Mouse (Mus musculus): ENCODE results near the gene Lmntd1. TPM values are rescaled to one million over a fixed set of nuclear protein-coding genes. Genes with fewer than 3 reads are reported as not detected.
A peak's percentile ranks its signal among the peaks of the same experiment; 100 is the strongest.

The Lmntd1 gene
- total RNA-seq, 2 experiments from 2014 or later, result 2.0 to 2.2 TPM

- DNase-seq (ENCODE audit: extremely low spot score in 1 of 2, low spot score in 2 of 2), result no peak
- intact Hi-C loops (cut with DNase I), result no loop called here
Observed at GRCm38 (mm10) chr6:145517002-145517401, 97.1 kb downstream of the Lmntd1 start.

DNA sequence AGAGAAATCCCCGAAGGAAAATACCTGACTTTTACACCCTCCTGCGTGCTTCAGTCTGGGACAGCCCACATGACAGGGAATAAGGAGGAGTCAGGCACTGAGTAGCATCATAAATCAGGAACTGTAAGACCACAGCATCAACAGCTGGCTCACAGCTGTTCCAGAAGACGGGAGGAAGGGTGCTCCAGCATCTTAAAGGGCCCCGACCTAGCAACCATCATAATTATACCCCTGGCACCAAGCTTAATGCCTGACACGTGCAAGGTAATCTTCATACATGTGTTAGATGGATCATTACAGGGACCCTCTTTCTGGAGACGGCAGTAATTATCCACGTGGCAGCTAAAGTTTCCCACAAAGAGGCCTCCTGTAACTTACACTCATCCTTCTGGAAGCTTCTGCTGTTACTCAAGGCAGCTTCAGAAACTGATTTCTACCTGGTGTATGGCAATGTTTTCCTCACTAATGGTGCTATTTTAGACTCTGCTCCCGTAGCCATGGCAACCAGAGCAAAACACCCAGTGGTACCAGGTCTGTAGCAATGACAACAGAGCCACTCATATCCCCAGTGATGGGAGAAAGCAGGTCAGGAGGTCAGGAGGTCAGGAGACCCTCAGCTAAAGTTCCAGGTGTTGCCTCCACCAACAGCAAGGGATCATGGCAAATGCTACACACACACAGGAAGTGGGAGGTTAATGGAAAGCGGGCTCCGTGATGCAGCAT, 98.1 kb downstream of the Lmntd1 start:
- intact Hi-C loops (cut with DNase I), result no loop called here
- DNase-seq (ENCODE audit: extremely low spot score in 1 of 2, low spot score in 2 of 2), result no peak

DNA sequence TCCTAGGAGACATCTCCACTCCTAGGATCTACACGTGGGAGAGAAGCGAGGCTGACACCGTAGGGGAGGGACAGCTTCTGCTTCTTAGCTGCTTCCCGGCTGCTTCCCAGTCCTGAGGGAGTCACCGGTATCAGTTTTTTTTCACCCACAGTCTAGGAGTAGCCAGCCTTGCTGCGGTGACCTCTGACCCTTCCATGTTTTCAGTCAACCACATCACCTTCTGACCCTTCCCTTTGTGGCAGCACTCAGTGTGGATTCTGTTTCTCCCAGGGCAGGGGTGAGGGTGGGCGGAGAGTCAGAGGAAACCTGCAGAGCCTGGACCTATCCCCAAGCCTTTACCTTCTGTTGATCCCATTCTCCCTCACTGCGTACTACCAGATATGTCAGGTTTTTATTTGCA, 102.9 kb downstream of the Lmntd1 start:
- DNase-seq (ENCODE audit: extremely low spot score in 1 of 2, low spot score in 2 of 2), result no peak
- intact Hi-C loops (cut with DNase I), result no loop called here

GRCm38 (mm10) chr6:145508828-145509227, 105.3 kb downstream of the Lmntd1 start:
- intact Hi-C loops (cut with DNase I), result no loop called here
- no peak for DNase-seq (ENCODE audit: extremely low spot score in 1 of 2, low spot score in 2 of 2)

- intact Hi-C loops (cut with DNase I), result no loop called here
- no peak for DNase-seq (ENCODE audit: extremely low spot score in 1 of 2, low spot score in 2 of 2)
Observed at GRCm38 (mm10) chr6:145501751-145502150, 112.4 kb downstream of the Lmntd1 start.

GRCm38 (mm10) chr6:145499574-145500546, 114.3 kb downstream of the Lmntd1 start:
- intact Hi-C loops (cut with DNase I), result no loop called here
- DNase-seq (ENCODE audit: extremely low spot score in 1 of 2, low spot score in 2 of 2), result no peak

- intact Hi-C loops (cut with DNase I), result no loop called here
Observed at GRCm38 (mm10) chr6:145495731-145496130, 118.4 kb downstream of the Lmntd1 start.

DNA sequence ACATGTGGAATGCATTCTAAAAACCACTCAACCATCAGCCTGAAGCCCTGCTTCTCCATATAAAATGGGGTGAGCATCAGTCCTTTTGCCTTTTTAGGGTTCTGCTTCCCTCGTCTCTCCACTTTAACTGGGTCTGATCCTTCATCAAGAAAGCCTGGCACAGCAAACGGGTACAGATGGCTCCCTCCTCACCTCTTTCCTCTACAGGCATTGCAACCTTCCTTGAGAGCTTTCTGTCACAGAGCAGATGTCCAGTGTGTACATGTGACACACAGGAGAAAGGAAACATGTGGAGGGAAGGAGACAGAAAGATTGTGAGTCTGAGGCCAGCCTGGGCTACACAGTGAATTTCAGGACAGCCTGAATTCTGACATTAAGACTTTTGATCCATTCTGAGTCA, 125.9 kb downstream of the Lmntd1 start:
- no peak for DNase-seq (ENCODE audit: extremely low spot score in 1 of 2, low spot score in 2 of 2)
- intact Hi-C loops (cut with DNase I), result no loop called here

More at GRCm38 (mm10) chr6:145495731-145496130, 118.4 kb downstream of the Lmntd1 start:
- no peak for DNase-seq (ENCODE audit: extremely low spot score in 1 of 2, low spot score in 2 of 2)

DNA sequence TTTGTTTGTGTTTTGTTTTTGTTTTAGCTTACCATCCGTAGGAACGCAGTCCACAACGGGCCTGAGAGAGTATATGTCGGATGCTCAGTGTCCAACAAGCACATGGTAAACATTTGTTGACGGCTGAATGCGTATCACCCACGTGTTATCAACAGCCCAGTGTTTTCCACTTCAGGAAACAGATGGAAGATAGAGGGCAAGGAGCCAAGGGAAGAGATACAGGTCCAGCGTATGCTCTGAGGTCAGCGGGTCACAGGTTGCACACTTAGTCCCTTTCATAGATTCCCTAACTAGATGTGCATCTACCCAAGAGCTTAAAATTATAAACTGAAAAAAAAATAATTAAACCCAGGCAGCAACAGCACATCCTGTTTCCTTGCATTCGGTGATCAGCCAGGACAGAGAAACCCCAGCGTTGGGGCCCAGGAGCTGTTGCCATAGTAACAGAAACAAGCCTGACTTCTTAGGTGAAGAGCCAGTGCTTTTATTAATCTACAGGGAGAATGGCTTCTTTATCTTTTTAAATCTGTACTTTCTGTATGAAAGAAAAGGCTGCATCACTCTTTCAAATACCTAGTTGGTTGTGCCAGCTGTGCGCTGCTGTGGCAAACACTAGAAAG, 128.0 kb downstream of the Lmntd1 start:
- intact Hi-C loops (cut with DNase I), result no loop called here
- DNase-seq (ENCODE audit: extremely low spot score in 1 of 2, low spot score in 2 of 2), result no peak

DNA sequence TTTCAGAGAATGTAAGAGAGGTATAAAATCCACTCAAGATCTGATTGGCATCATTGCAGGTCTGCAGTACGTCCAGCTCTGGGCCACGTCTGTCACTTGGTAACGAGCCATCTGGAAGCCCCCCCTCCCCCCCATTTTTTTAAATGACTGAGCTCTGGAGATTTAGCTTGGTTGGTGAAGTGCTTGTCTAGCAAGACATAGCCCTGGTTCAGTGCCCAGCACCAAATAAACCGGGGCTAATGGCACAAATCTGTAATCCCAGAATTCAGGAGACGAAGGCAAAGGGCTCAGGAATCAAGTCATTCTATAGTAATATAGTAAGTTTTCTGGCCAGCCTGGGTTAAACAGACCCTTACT, 130.8 kb downstream of the Lmntd1 start:
- intact Hi-C loops (cut with DNase I), result no loop called here
- no peak for DNase-seq (ENCODE audit: extremely low spot score in 1 of 2, low spot score in 2 of 2)

- DNase-seq (ENCODE audit: extremely low spot score in 1 of 2, low spot score in 2 of 2), result peak in 1 of 2 experiments; percentile 54
- intact Hi-C loops (cut with DNase I), result no loop called here
Observed at GRCm38 (mm10) chr6:145482656-145483317, 131.3 kb downstream of the Lmntd1 start.

DNA sequence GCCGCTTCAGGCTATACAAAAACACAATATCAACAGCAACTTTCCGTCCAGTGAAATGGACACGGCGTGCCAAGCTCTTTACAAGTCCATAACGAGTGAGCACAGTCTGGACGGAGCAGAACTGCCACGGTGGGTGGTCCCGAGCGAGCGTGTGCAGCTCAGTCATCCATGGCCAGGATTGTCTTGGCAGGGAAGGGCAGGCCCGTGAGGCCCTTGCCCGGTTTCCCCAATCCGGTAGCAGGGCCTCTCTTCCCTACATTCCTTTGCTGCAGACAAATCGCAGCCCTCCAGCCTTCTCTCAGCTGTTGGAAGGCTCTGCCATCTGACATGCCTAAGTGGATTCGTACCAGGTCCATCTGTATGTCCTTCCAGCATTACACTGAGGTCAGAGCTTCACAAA, 132.2 kb downstream of the Lmntd1 start:
- intact Hi-C loops (cut with DNase I), result no loop called here
- peak in 1 of 2 experiments; percentile 44 for DNase-seq (ENCODE audit: extremely low spot score in 1 of 2, low spot score in 2 of 2)

GRCm38 (mm10) chr6:145478821-145479271, 135.3 kb downstream of the Lmntd1 start:
- DNase-seq (ENCODE audit: extremely low spot score in 1 of 2, low spot score in 2 of 2), result no peak
- intact Hi-C loops (cut with DNase I), result no loop called here

- intact Hi-C loops (cut with DNase I), result no loop called here
Observed at GRCm38 (mm10) chr6:145477367-145477905, 136.7 kb downstream of the Lmntd1 start.

GRCm38 (mm10) chr6:145471638-145472247, 142.4 kb downstream of the Lmntd1 start:
- DNase-seq (ENCODE audit: extremely low spot score in 1 of 2, low spot score in 2 of 2), result no peak
- intact Hi-C loops (cut with DNase I), result no loop called here

More at GRCm38 (mm10) chr6:145477367-145477905, 136.7 kb downstream of the Lmntd1 start:
- no peak for DNase-seq (ENCODE audit: extremely low spot score in 1 of 2, low spot score in 2 of 2)

DNA sequence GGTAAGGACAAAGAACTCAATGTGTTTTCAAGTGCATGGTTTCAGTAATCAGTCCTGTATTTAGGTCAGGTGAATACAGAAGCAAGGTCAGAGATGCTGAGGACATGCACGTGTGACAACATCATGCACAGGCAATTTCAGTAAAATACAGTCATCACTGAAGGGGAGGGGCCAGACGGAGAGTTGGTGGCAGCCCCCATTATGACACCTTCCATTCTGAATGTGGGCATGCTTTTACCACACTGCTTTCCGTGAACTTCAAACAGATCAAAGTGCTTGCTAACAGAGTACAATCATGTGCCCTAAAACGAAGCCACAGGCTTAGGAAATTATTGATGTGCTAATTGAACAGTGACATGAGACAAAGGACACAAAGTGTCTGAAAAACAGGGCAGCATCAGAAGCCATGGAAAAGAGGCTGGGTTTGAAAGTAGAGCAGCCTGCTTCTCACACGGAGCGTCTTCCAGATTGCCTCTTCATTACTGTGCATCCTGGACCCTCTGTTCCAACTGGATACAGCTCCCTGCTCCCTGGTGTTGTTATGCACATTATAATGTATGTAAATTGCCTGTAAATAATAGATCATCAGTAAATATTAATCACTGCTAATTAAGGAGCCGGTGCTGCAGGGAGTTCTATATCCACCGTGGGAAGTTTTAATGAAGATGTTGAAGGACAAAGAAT, 144.7 kb downstream of the Lmntd1 start:
- DNase-seq (ENCODE audit: extremely low spot score in 1 of 2, low spot score in 2 of 2), result no peak
- intact Hi-C loops (cut with DNase I), result no loop called here

DNA sequence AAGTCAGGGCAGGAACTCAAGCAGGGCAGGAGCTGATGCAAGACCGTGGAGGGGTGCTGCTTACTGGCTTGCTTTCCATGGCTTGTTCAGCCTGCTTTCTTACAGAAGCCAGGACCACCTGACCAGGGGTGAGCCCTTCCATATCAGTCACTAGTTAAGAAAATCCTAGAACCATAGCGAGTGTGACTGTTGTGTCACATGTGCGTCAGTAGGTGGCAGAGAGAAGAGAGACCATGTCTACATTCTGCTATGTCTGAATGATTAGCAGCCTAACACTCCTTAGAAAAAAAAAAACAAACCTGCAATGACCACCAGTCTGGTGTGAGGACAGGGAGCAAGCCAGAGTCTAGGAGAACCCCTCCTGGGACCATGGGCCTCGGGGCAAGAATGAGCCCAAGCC, 150.1 kb downstream of the Lmntd1 start:
- no peak for DNase-seq (ENCODE audit: extremely low spot score in 1 of 2, low spot score in 2 of 2)
- intact Hi-C loops (cut with DNase I), result no loop called here

Measured in left cerebral cortex, postnatal 10 days (tissue).